Mouse (Mus musculus) ovary, postnatal 36 days (tissue): ENCODE results near the gene Bnc2.

ENCODE experiments used
- DNase-seq: peaks from one replicate; pipeline ENCODE4 v3.0.0; 2022; ENCODE audit warnings: low spot score, mixed read lengths

The Bnc2 gene

GRCm38 (mm10) chr4:84427955-84428354 is 247.1 kb downstream of the Bnc2 start:
- DNase-seq = no peak

DNA sequence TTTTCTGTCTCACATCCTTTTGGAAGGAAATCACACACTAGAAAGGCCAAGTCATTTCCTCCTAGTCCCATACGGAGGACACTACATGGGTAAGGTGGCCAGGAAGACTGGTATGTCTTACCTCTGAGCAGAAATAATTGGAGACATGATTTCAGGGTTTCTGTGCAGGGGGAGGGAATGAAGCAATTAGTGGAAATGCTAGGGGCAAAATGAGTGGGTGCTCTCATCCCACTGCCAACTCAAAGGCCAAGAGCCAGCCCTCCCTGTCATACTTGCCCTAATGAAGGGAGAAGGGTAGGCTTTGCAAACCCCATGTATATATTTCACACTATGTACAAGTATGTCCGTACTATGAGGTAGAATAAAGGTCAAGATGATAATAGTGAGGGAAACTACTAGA is 263.6 kb downstream of the Bnc2 start:
- DNase-seq = no peak

DNA sequence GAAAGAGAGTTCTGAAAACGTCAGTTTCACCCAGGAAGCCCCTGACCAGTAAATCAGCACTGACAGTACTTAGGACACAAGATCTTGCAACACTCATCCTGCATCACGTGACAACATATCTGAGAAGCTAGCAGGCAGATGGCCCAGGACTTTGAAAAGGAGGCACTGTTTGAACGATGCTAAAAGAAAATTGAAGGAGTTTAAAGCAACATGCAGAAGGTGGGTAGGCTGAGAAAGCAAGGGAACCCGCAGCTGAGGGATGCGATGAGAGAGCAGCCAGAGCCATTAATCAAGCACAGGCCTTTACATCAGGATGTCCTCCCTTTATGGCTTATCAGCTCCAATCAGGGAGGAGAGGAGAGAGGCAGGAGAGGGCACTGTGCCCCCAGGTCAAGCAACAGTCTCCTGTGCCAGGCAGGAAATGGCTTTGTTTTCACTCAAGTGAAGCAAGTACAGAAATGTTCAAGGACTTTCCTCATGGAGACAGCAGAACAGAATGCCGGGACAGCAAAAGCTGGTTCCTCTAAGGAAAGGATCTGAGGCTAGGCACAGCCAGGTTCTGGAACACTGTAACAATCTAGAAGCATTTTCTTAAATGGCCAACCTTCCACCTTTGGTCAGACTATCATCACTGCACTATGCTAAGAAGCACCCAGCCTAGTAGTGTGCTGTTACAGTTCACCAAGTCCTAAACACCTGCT is 267.6 kb downstream of the Bnc2 start:
- peak; percentile 64 for DNase-seq

DNA sequence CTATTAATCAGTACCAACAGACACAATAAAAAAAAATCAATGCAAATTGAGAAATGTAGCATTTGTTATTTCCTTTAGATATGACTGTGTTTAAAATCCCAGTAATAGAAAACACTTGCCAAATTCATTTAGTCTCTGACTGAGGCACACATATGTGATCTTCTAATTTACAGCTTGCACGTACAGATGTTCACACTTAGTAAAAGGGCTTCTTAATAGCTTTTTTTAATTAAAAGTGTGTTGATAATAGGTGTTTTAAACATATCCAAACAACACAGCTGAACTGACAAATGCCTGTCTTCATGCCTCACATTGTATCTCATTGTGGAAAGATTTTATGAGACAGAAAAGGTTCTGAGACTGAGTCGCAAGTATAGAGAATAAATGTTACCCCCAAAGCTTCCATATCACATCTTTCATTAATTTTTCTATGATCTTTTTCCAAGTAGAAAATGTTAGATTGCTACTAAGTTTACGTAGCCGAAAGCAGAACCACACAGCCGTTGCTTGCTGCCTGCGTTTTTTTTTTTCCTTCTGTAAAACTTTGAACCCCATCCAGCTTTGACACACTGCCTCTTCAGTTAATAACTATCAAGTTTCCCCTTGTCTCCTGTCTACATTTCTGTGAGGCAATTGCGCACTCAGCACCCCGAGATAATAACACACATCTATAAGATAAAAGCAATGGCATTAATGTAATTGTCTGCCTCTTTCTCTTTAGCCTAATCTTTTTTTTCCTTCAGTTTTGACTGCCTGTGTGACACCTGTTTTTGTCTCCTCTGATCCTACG is 271.5 kb downstream of the Bnc2 start:
- no peak for DNase-seq

- no peak for DNase-seq
Observed at GRCm38 (mm10) chr4:84388991-84389390, 286.1 kb downstream of the Bnc2 start.

GRCm38 (mm10) chr4:84385156-84385555 is 289.9 kb downstream of the Bnc2 start:
- DNase-seq = no peak

- no peak for DNase-seq
Observed at GRCm38 (mm10) chr4:84379289-84379688, 295.8 kb downstream of the Bnc2 start.

DNA sequence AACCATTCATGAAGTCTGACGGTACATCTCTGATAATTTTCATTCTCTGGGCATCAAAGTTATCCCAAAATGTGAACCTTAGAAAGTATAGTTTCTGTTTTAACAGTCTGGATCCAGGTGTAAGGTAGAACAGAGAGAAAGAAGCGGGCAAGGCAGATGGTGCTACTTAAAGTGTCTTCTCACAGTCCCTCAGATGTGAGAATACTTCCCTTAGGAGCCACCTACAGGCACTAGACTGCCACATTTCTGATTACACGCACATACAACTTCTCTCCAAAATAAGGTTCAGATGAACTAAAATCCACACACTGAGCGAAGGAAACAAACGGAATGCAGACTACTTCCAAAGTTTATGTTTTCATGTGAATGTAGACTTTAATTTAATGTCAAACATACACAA is 297.6 kb downstream of the Bnc2 start:
- DNase-seq = no peak

- DNase-seq = no peak
Observed at GRCm38 (mm10) chr4:84362337-84362823, 312.7 kb downstream of the Bnc2 start.

- DNase-seq = no peak
Observed at GRCm38 (mm10) chr4:84361165-84361564, 313.9 kb downstream of the Bnc2 start.

- DNase-seq = no peak
Observed at GRCm38 (mm10) chr4:84359996-84360395, 315.1 kb downstream of the Bnc2 start.

GRCm38 (mm10) chr4:84358204-84358603 is 316.9 kb downstream of the Bnc2 start:
- no peak for DNase-seq

- no peak for DNase-seq
Observed at GRCm38 (mm10) chr4:84357382-84357781, 317.7 kb downstream of the Bnc2 start.

DNA sequence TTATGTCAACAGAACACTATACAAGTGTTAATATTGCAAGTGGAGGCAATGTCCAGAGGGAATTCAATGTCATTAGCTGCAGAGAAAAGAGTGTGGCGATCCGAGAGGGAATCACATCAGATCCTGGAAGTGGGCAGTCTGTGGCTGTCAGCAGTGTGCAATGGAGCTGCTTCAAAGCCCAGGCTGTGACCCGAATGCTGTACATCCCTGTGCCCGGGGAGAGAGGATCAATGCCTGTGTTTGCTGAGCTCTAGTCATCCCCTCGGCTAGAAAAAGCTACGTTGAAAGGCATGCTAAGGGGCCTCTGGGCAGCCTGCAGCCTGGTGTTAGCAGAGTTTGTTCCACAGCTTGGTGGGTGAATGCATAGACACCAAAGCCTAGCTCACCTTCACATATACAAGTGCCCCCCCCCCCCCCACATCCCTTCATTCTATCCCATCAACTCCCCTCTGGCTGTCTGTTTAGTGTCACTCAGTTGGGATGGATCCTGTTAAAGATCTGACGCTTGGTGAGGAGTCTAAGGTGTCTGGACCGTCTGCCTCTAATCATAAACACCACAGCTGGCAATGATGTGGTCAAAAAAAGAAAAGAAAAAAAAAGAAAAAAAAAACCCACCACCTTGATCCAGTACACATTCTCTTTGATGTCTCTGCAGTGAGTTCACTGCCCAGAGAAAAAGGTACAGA is 318.5 kb downstream of the Bnc2 start:
- no peak for DNase-seq

GRCm38 (mm10) chr4:84352656-84353055 is 322.4 kb downstream of the Bnc2 start:
- no peak for DNase-seq

GRCm38 (mm10) chr4:84349536-84349935 is 325.5 kb downstream of the Bnc2 start:
- no peak for DNase-seq

GRCm38 (mm10) chr4:84339172-84339571 is 335.9 kb downstream of the Bnc2 start:
- no peak for DNase-seq

GRCm38 (mm10) chr4:84331995-84332394 is 343.1 kb downstream of the Bnc2 start:
- no peak for DNase-seq

- no peak for DNase-seq
Observed at GRCm38 (mm10) chr4:84331450-84331849, 343.6 kb downstream of the Bnc2 start.

GRCm38 (mm10) chr4:84330509-84330908 is 344.6 kb downstream of the Bnc2 start:
- DNase-seq = no peak

GRCm38 (mm10) chr4:84329651-84330050 is 345.4 kb downstream of the Bnc2 start:
- no peak for DNase-seq

- no peak for DNase-seq
Observed at GRCm38 (mm10) chr4:84324371-84324770, 350.7 kb downstream of the Bnc2 start.

DNA sequence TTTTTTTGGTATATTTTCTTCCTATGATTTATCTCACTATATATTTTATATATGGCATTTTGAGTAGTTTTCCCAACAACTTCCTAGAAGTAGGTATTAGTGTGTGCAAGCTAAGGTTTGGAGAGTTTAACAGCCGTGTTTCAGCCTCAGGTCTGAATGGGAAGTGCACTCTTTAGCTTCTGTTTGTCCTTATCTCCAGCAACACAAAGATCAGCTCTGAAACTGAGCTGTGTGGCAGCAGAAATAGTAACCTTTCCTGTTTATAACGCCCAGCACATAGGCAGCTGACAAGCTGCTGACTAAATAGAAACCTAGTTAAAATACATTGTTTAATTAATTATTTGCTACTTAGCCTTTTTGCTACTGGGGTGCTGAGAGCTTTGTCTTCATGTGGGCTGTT is 353.5 kb downstream of the Bnc2 start:
- no peak for DNase-seq
